In genomic region chr4:155733267-155733666, GRCm38 (mm10) we compare ENCODE assay signal across 12 mouse cellular contexts. TPM values are rescaled to one million over a fixed set of nuclear protein-coding genes. Genes with fewer than 3 reads are reported as not detected.
A peak's percentile ranks its signal among the peaks of the same experiment; 100 is the strongest.
DNase-seq lines count a peak whose midpoint lies in the region; ATAC-seq and TF ChIP-seq lines count a peak whose summit lies in the region.
"Had no signal": no experiment of that assay in that cellular context is flagged by ENCODE, and none has a peak within 500 bp of the region (broad histone marks: within the 10 kb centered on the region; RNA-seq: fewer than 3 reads in every experiment).

No protein-coding gene starts in this region.

- H3K9ac ChIP-seq in liver, embryonic 14.5 days (replicated peaks): no peak overlapping the region

- H3K4me1 ChIP-seq in liver, embryonic 14.5 days (replicated peaks; ENCODE audit: control insufficient read depth in 2 of 2, insufficient read depth in 2 of 2, low read length in 1 of 2): peaks cover 3% of the 10 kb centered on the region in 2 experiments; a peak in 1 of 4 replicates
- H3K4me1 ChIP-seq in thymus, adult 2 months (replicated peaks; ENCODE audit: control insufficient read depth, insufficient read depth, low read length): peaks cover 14% of the 10 kb centered on the region

- DNase-seq in cerebellum, adult 9-10 months: peak; percentile 33
- DNase-seq in cerebellum, adult 18-20 months: no peak
- DNase-seq in layer of hippocampus, adult 2 months (ENCODE audit: low spot score in 2 of 2): no peak
- no peak for DNase-seq in layer of hippocampus, postnatal 10 days (ENCODE audit: low spot score in 2 of 2)
- peak; percentile 28 for DNase-seq in adrenal gland, postnatal 10 days
- no peak for DNase-seq in liver, embryonic 14.5 days (ENCODE audit: low read depth in 3 of 3, low spot score in 3 of 3)
- DNase-seq in thymus, adult 2 months: no peak
- no peak for DNase-seq in heart, adult 18-20 months
- DNase-seq: cerebellum, adult 11-12 months; kidney, postnatal 14 days; right cerebral cortex, postnatal 14 days had no signal

- no peak for TF ChIP-seq EP300 in liver, embryonic 14.5 days (IDR thresholded peaks at IDR 0.05; ENCODE audit: low read depth)

- no peaks in the 10 kb centered on the region for H3K9me3 ChIP-seq in liver, embryonic 14.5 days (ENCODE audit: control insufficient read depth, low read length)

- peak overlapping the region; percentile 96 for H3K27ac ChIP-seq in layer of hippocampus, adult 2 months
- no peak overlapping the region for H3K27ac ChIP-seq in liver, embryonic 14.5 days
- no peak overlapping the region for H3K27ac ChIP-seq in thymus, adult 2 months (ENCODE audit: control insufficient read depth, insufficient read depth, low read length)

- WGBS in liver, embryonic 14.5 days (ENCODE audit: insufficient replicate concordance): 79% methylated on average over 10 of the region's 10 CpGs
- WGBS in thymus, adult 2 months: 94% methylated on average over 10 of the region's 10 CpGs

- ATAC-seq in liver, embryonic 14.5 days (ENCODE audit: insufficient read depth): no peak

- TF ChIP-seq POLR2A in thymus, adult 2 months (IDR thresholded peaks at IDR 0.05; ENCODE audit: control insufficient read depth, extremely low read depth, insufficient read depth, low read length, poor library complexity): no peak

- no peaks in the 10 kb centered on the region; the same call in none of the 2 replicates for H3K36me3 ChIP-seq in liver, embryonic 14.5 days (replicated peaks; ENCODE audit: control insufficient read depth, insufficient read depth, low read depth)
- H3K36me3 ChIP-seq in thymus, adult 2 months (ENCODE audit: control insufficient read depth, insufficient read depth, low read length): no peaks in the 10 kb centered on the region

- no peak overlapping the region for H3K4me3 ChIP-seq in layer of hippocampus, adult 2 months
- no peak overlapping the region for H3K4me3 ChIP-seq in liver, embryonic 14.5 days (ENCODE audit: insufficient read depth in 1 of 2, low read depth in 2 of 2, low read length in 2 of 2)
- no peak overlapping the region for H3K4me3 ChIP-seq in thymus, adult 2 months (ENCODE audit: control insufficient read depth, insufficient read depth, low read length)

- no peaks in the 10 kb centered on the region for H3K27me3 ChIP-seq in liver, embryonic 14.5 days (ENCODE audit: control insufficient read depth, insufficient read depth, low read length)
- H3K27me3 ChIP-seq in thymus, adult 2 months (ENCODE audit: control insufficient read depth, insufficient read depth, low read length): no peaks in the 10 kb centered on the region

- TF ChIP-seq CTCF in layer of hippocampus, adult 2 months (conservative IDR thresholded peaks at IDR 0.05): no peak
- no peak for TF ChIP-seq CTCF in liver, embryonic 14.5 days (IDR thresholded peaks at IDR 0.05; ENCODE audit: low read depth)
- TF ChIP-seq CTCF in thymus, adult 2 months (IDR thresholded peaks at IDR 0.05; ENCODE audit: borderline replicate concordance, control insufficient read depth, extremely low read depth, insufficient read depth, low read length, poor library complexity): no peak

- H3K4me2 ChIP-seq in liver, embryonic 14.5 days (ENCODE audit: low read depth): peak overlapping the region; percentile 92

RNA-seq across cellular contexts. Expression of gene Tmem240, which starts 1.3 kb away (rescaled TPM):
- 10 to 100 TPM; 32.7 to 39.0 TPM for total RNA-seq in layer of hippocampus, adult 2 months (2021)
- 10 to 100 TPM; 44.8 to 45.2 TPM for total RNA-seq in layer of hippocampus, postnatal 10 days (2021)
- 1 to 10 TPM in 1 of 2 experiments, under 1 TPM in 1; 0.81 to 1.4 TPM for total RNA-seq in adrenal gland, postnatal 10 days (2021)
- 0.06 and 0.17 TPM in 2 replicates for polyA plus RNA-seq in liver, embryonic 14.5 days (2012; rRNA removed)
- 0.06 TPM in 1 of 2 replicates, not detected in the other for polyA plus RNA-seq in liver, embryonic 14.5 days (2014; fragmentation: Nextera tagmentation; extraction: Ambion mirVana)
- 4.9 and 5.1 TPM in 2 replicates for polyA plus RNA-seq in thymus, adult 2 months (2012; rRNA removed)
- under 1 TPM; 0.25 to 0.39 TPM for total RNA-seq in heart, adult 18-20 months (2021)

RNA-seq across cellular contexts. Expression of gene Atad3a, which starts 27.6 kb away (rescaled TPM):
- total RNA-seq in layer of hippocampus, adult 2 months (2021): 10 to 100 TPM; 49.9 to 51.4 TPM
- total RNA-seq in layer of hippocampus, postnatal 10 days (2021): 10 to 100 TPM; 68.7 to 71.4 TPM
- 100 to 1,000 TPM; 118 to 141 TPM for total RNA-seq in adrenal gland, postnatal 10 days (2021)
- 28.7 and 41.8 TPM in 2 replicates for polyA plus RNA-seq in liver, embryonic 14.5 days (2012; rRNA removed)
- polyA plus RNA-seq in liver, embryonic 14.5 days (2014; fragmentation: Nextera tagmentation; extraction: Ambion mirVana): 31.2 and 38.7 TPM in 2 replicates
- 87.0 and 93.1 TPM in 2 replicates for polyA plus RNA-seq in thymus, adult 2 months (2012; rRNA removed)
- 10 to 100 TPM; 44.6 to 44.8 TPM for total RNA-seq in heart, adult 18-20 months (2021)

RNA-seq across cellular contexts. Expression of gene Ssu72, which starts 28.7 kb away (rescaled TPM):
- 10 to 100 TPM; 90.9 to 92.8 TPM for total RNA-seq in layer of hippocampus, adult 2 months (2021)
- total RNA-seq in layer of hippocampus, postnatal 10 days (2021): 10 to 100 TPM; 77.2 to 81.7 TPM
- 10 to 100 TPM; 86.5 to 90.9 TPM for total RNA-seq in adrenal gland, postnatal 10 days (2021)
- 38.6 and 39.5 TPM in 2 replicates for polyA plus RNA-seq in liver, embryonic 14.5 days (2012; rRNA removed)
- 53.9 and 56.9 TPM in 2 replicates for polyA plus RNA-seq in liver, embryonic 14.5 days (2014; fragmentation: Nextera tagmentation; extraction: Ambion mirVana)
- polyA plus RNA-seq in thymus, adult 2 months (2012; rRNA removed): 184 and 186 TPM in 2 replicates
- total RNA-seq in heart, adult 18-20 months (2021): 10 to 100 TPM; 42.9 to 50.7 TPM

RNA-seq across cellular contexts. Expression of gene Fndc10, which starts 39.1 kb away (rescaled TPM):
- 10 to 100 TPM; 26.5 to 27.9 TPM for total RNA-seq in layer of hippocampus, adult 2 months (2021)
- 10 to 100 TPM; 21.9 to 22.3 TPM for total RNA-seq in layer of hippocampus, postnatal 10 days (2021)
- 10 to 100 TPM; 36.3 to 49.0 TPM for total RNA-seq in adrenal gland, postnatal 10 days (2021)
- 0.58 and 0.87 TPM in 2 replicates for polyA plus RNA-seq in liver, embryonic 14.5 days (2012; rRNA removed)
- 0.10 and 0.15 TPM in 2 replicates for polyA plus RNA-seq in liver, embryonic 14.5 days (2014; fragmentation: Nextera tagmentation; extraction: Ambion mirVana)
- polyA plus RNA-seq in thymus, adult 2 months (2012; rRNA removed): 17.4 and 18.5 TPM in 2 replicates
- 1 to 10 TPM; 1.1 to 1.8 TPM for total RNA-seq in heart, adult 18-20 months (2021)

RNA-seq across cellular contexts. Expression of gene Vwa1, which starts 41.2 kb away (rescaled TPM):
- total RNA-seq in layer of hippocampus, adult 2 months (2021): 1 to 10 TPM; 9.6 to 9.8 TPM
- total RNA-seq in layer of hippocampus, postnatal 10 days (2021): 10 to 100 TPM; 16.3 to 18.2 TPM
- total RNA-seq in adrenal gland, postnatal 10 days (2021): 1 to 10 TPM; 6.6 to 7.9 TPM
- polyA plus RNA-seq in liver, embryonic 14.5 days (2012; rRNA removed): 0.13 and 0.15 TPM in 2 replicates
- 0.14 and 0.19 TPM in 2 replicates for polyA plus RNA-seq in liver, embryonic 14.5 days (2014; fragmentation: Nextera tagmentation; extraction: Ambion mirVana)
- polyA plus RNA-seq in thymus, adult 2 months (2012; rRNA removed): 11.2 and 13.5 TPM in 2 replicates
- total RNA-seq in heart, adult 18-20 months (2021): 10 to 100 TPM in 1 of 2 experiments, 1 to 10 TPM in 1; 7.1 to 14.6 TPM
- polyA plus RNA-seq: erythroblast, embryonic 14.5 days had no signal

Comparison
In these comparisons a context has a peak if more than half of its experiments do, and no peak if none do; other contexts are left out.
1. DNase-seq: peak in cerebellum, adult 9-10 months (single experiment) and adrenal gland, postnatal 10 days (single experiment); none in cerebellum, adult 18-20 months (0 of 2), layer of hippocampus, adult 2 months (0 of 2), layer of hippocampus, postnatal 10 days (0 of 2), liver, embryonic 14.5 days (0 of 3), thymus, adult 2 months (single experiment) and heart, adult 18-20 months (0 of 2).
2. RNA of gene Tmem240, which starts 1.3 kb away (total RNA-seq): 44.8 to 45.2 TPM in layer of hippocampus, postnatal 10 days and 32.7 to 39.0 TPM in layer of hippocampus, adult 2 months; 0.81 to 1.4 TPM in adrenal gland, postnatal 10 days and 0.25 to 0.39 TPM in heart, adult 18-20 months; every median in the first group is over 10 times any median in the second.